Mouse (Mus musculus) heart, adult 2 months (tissue): Measurements from ENCODE around the gene Ywhah.

Source experiments
- CTCF ChIP-seq: fragments of 200-600 bp; IDR thresholded peaks from 2 replicates; pipeline ENCODE4 v1.8.1; 2022; ENCODE audit warnings: antibody characterized with exemption, mild to moderate bottlenecking, moderate library complexity
- POLR2A ChIP-seq: fragments of 200-500 bp; IDR thresholded peaks from 2 replicates; pipeline ENCODE4 v1.6.1; 2011; ENCODE audit warnings: mild to moderate bottlenecking, low read depth, low read length, control low read depth; ENCODE audit not compliant: insufficient read depth

DNA sequence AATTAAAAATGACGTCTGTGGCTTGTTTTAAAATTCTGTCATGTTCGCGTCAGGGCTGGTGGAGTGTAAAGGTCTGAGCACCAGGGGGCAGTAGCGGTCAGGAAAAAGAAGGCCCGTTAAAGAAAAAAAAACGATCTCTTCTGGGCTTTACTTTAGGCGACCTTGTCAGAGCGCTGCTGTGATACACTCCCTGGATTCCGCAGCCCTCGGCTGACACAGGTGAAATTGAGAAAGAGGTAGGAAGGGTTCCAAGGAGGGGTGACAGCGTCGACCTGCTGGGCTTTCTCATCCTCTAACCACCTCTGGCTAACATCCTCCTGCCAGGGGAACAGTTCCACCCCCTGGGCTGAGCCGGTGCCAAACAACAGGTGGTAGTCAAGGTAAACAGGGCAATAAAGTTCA lies 20.9 kb downstream of the Ywhah start:
- TF ChIP-seq CTCF (peak; percentile 84), POLR2A (no peak)
